Mouse (Mus musculus): ENCODE data around the gene Ccdc36.

Gene Ccdc36

DNA sequence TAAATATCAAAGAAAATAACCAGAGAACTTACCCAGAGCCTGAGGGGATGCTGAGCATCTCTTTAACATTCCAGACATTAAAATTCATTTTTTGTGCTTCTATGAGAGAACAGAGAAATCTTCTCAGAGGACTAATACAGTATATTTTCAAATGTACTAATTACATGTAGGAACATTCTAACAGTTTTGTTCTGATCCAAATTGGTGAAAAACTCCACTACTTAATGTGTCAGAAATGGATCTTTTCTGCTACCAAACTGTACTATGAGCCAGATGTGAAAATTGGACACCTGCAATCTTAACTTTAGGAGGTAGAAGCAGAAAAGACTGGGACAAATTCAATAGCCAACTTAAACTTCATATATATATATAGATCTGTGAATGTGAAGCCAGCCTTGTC, at the start of gene Ccdc36:
Ccdc36 (minus strand) TSS at position 101 of the 400 bp plus-strand sequence.
- no peak for DNase-seq (ENCODE audit: low read depth, low spot score)

DNA sequence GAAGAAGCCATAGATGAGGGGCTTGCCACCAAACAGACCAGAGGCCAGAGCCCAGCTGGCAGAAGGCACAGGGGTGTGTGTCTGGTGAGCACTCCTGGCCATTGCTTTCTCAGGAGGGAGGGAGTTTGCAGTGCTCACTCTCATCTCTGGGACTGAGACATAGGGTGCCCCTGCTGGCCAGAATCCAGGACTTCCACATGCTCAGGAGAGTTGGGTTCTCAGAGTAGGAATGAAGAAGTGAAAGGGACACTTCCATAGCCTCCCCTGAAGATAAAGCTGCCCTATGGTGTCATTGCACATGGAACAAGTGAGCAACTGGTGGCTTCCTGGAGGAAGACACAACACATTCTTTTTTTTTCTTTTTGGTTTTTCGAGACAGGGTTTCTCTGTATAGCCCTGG, 46.2 kb upstream of the Ccdc36 start:
- DNase-seq (ENCODE audit: low read depth, low spot score) = no peak

DNA sequence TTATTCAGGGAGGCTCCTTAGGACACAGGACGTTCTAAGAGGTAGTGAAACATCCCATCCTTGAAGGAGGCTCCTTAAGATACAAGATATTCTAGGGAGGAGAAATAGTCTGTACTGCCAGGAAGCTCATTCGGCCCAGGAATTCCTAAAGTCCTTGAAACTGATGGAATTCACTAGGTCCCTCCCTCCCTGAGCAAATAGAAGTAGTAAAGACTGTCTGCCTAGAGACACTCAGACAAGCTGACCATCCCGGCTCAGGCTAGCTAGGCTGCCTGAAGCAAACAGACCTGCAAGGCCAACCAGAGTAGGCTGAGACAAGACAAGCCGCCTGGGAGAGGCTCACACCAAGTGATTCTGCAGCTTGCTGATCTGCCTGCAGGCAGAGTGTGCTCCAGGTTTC, 41.6 kb upstream of the Ccdc36 start:
- no peak for DNase-seq (ENCODE audit: low read depth, low spot score)

DNA sequence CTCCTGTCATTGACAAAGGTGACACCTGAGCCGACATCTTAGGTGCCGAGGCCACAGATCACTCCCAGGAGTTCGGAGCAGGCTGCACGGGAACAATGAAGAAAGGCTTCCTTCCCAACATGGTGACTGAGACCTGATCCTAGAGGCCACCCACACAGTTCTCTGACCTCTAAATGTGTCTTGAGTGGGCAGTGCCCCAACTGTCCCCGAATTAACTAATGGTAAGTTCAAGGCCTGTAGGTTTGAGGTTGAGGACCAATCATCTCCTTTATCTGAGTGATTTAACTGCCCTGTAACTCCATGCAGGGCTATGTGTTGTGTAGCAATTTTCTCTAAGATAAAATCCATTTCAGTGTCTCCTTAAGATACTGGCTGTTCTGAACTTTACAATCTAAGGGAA, 41.1 kb upstream of the Ccdc36 start:
- DNase-seq (ENCODE audit: low read depth, low spot score) = no peak

DNA sequence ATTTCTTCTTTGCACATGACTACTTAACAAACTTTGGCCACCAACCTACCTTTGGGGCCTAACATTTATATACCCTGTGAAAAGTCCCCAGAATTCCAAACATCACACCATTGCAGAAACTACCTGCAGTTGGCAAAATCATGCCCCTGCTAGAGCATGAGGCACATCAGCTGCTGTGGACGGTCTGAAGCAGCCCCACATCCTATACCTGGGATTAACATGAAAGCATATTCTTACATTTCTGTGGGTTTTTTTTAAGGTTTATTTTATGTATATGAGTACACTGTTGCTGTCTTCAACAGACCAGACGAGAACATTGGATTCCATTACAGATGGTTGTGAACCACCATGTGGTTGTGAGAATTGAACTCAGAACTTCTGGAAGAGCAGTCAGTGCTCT, 37.9 kb upstream of the Ccdc36 start:
- no peak for DNase-seq (ENCODE audit: low read depth, low spot score)

DNA sequence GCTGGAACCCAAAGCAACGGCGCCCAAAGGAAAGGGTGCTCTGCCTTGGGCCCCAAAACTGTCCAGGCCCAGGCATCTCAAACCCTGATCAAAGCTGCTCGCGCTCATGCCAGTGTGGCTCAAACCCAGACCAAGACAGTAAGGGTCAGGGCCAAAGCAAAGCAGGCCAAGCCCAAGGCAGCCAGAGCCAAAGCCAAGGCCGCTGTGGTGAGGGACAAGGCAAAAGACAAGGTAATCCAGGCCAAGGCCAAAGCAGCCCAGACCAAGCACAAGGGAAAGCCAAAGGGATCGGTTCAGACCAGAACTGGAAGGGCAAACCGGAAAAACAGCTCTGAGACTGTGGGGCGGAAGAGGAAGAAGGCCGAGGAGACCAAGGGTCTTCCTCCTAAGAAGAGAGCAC, 35.4 kb upstream of the Ccdc36 start:
- DNase-seq (ENCODE audit: low read depth, low spot score) = no peak

DNA sequence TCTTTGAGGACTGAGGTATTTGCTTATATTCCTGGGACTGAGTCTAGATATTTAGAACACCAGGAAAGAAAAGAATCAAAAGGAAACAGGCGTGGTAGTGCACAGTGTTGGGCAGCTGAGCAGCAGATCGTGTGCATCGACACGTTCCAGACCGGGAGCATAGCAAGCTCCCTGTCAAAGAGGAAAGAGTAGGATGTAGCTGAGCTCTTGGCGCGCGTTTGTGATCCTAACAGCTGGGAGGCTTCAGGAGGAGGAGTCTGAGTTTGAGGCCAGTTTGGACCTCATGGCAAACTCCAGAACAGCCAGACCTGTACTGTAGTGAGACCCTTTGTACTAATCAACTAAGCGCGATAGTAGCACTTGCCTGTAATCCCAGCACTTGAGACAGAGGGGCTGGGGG, 33.9 kb upstream of the Ccdc36 start:
- DNase-seq (ENCODE audit: low read depth, low spot score) = no peak

DNA sequence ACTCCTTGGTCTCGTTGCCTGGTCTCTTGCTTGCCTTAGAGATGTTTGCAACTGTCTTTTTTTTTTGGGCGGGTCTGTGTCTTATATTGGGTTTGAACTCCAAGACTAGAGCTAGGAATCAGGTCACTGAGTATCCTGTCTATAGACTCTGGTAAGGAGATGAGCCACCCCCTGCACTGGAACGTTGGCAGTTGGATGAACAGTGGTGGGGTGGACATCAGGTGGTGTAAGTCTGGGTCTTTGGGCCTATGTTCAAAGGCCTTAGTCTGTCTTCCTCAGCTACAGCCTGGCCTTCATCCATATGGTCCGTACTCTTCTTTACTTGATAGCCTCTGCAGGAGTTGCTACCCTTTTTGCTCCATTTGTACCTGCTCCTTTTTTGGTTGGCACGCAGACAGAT, 33.4 kb upstream of the Ccdc36 start:
- no peak for DNase-seq (ENCODE audit: low read depth, low spot score)

DNA sequence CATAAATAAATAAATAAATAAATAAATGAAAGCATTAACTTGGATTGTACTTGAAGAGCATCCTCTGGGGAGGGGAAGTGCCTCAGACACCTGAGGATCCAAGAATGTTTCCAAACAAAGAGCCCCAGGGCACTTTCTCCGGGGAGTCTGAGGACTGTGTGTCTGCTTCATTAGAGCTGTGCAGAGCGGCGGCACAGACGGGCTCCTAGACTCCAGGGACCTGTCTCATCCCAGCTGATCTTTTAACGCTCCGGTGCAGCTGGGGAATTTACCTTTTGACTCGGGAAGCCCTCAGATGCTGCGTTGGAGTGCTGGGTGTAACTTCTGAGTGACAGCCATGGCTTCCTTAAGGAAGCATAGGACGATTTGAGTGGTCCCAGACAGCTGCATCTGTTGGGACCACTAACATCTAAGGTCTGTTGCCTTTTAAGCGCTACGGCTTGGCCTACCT, 32.9 kb upstream of the Ccdc36 start, which contains the start of gene Klhdc8b:
Klhdc8b (minus strand) TSS at position 401 of the 451 bp plus-strand sequence.
- no peak for DNase-seq (ENCODE audit: low read depth, low spot score)

DNA sequence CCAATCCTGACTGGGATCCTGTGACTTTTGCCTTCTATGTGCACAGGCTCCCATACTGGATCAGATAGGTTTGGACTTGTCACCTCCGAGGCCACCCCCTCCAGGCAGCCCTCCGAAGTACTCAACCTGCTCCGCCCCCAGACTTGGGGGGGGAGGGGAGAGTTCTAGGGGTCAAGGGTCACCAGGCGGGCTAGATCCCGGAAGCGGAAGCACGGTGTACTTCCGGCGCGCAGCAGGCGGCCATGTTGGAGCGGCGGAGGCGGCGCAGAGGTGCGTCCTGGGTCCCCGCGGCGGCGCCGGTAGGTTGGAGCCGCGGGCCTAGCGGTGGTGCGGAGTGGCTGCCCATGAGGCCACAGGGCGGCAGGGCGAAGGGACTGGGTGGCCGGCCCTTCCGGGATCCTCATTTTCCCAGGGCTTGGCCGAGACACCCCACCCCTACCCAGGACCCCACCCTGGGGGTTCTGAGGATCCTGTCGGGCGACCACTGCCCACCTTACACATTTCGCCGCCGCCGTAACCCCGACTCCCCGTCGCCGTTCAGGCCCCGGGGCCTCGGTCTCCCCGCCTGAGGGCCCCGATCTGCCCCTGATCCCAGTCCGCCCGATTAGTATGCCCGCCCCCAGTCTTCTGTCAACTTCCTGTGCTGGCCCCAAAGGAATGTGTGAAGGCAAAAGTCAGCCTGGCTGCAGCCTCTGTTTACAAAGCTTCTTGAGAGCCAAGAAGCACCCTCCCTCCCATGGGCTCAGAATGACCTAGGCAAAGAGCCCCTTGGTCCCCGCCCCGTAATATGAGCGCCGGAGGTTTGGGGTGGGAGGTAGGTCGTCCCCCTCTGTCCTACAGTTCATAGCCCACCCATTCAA, 32.3 kb upstream of the Ccdc36 start, which contains the start of gene Ccdc71:
Ccdc71 (plus strand) TSS at position 209 of the 860 bp plus-strand sequence.
- peak; percentile 93 for DNase-seq (ENCODE audit: low read depth, low spot score)

DNA sequence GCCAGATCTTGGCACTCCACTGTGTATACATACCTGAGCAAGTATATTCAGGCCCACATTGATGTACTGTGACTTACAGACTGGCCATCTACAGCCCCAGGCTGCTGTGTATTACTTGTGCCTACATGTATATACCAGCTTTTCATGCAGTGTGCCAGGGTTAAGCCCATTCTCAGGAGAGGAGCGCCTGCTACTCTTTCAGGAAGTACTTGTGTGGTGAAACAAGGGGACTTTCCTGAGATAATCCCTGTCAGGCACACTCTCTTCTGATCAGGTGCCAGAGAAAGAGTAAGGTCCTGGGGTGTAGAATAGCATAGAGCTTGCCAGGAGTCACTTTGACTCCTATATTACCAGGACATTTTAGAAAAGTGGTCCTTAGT, 31.6 kb upstream of the Ccdc36 start:
- no peak for DNase-seq (ENCODE audit: low read depth, low spot score)

DNA sequence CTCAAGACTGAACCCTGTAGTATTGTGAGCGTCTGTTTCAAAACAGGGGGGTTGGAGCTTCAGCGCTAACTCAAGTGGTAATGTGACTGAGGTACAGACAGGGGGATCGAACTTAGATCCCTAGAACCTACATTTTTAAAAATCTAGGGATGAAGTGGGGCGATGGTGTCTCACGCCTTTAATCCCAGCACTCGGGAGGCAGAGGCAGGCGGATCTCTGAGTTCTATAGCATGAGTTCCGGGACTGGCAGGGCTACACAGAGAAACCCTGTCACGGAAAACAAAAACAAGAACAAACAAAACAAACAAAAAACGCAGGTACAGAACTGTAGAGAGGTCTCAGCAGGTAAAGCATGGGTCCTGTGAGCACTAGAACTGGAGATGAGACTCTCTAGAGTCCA, 28.7 kb upstream of the Ccdc36 start:
- DNase-seq (ENCODE audit: low read depth, low spot score) = no peak

DNA sequence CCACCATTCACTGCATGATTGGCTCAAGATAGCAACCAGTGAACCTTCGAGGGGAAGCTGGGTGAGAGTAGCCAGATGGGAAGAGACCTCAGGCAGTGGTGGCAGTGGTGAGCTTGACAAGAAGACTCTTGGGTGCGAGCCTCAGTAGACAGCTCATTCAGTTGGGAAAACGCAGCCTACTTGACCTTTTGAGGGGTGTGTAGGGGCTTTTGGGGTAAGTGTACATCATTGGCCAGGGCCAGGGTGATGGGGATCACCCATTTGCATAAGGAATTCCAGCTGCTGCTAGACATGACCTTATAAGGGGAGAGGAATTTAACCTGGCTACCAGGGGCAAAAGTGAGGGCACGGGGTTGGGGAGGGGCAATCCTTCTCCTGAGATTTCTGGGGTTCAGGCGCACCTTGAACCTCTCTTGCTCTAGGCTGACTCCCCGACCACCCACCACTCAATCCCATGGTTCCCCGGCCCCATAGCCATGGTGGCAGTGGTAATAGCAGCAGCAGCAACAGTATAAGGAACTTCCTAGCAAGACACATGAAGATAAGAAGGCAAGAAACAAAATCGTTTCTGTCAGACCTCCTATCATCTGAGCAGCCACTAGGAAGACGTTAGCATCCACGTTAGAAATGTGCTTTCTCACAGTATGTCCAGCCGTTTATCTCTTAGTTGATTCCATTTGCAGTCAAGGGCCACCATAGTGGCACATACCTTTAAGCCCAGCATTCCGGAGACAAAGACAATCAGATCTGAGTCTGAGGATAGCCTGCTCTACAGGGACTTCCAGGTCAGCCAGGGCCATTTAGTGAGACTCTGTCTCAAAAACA, 27.7 kb upstream of the Ccdc36 start:
- DNase-seq (ENCODE audit: low read depth, low spot score) = no peak

DNA sequence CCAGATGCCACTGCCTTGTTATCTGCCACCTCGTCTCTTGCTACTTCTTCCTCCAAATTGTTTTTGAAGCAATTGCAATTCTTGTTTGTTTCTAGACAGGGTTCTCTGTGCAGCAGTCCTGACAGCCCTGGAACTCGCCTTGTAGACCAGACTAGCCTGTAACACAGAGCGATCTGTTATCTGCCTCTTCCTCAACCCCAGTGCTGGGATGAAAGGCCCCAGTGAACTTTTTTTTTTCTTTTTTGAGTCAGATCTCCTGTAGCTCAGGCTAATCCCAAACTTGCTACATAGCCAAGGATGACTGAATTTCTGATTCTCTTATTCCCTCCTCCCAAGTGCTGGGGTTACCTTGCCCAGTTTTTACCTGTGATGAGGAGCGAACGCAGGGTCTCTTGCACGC, 26.1 kb upstream of the Ccdc36 start:
- no peak for DNase-seq (ENCODE audit: low read depth, low spot score)

DNA sequence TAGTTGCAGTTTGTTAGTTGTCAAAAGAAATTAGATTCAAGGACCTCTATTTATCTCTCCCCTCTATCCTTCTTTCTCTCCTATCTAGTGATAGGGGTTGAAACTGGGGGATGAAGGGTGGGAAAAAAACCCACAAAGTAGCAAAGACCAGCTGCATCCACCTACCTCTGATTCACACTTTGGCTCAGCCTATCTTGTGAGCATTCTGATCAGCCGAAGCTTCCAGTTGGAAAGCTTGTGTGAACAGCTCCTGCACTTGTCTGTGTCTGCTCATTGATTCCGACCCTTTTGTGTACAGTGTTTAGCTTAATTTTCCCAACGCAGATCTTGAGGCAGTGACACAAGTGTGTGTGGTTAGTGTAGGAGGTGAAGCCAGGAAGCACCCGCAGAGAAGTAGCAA, 25.2 kb upstream of the Ccdc36 start:
- DNase-seq (ENCODE audit: low read depth, low spot score) = peak; percentile 68

DNA sequence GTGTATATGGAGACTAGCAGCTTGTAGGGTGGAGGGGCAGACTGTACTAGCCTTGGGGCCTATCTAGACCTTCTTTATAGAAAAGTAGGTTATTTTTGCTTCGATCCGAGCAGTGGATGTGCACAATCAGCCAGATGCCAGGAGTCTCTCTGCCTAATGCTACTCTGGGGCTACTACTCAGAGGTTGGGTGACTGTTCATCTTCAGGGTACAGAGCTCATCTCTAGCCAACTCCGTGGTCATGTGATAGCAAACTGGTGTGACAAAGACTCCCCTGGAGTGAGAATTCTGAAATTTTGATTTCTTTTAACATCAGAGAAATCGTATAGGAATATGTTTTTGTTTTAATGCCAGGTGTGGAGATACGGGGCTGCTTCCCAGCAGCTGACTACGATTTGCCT, 24.6 kb upstream of the Ccdc36 start:
- no peak for DNase-seq (ENCODE audit: low read depth, low spot score)

DNA sequence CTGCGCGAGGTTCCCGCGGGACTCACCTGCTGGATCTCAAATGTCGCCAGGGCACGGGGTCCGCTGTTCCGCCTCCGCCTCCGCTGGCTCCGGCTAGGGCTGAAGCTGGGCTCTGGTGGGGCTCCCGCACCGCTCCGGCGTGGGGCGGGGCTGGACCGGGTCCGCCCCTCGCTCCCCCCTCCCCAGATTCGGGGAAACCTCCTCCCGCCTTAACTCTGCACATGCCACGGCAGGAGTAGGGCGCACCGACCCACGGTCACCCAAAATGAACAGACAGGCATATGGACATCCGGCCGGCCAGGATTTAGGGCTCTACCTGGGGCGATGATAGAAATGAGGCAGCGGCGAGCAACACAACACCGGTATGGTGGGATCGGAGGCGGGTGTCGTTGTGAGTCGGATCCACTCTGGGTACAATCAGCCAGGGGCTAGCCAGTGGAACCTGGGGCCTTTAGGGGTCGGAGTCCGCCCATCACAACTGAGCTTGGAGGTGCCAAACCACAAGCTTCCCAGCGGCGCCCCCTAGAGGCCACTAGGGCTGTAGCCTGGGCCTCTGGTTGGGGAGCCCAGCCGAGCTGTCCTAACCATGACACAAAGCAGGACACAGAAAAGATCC, 24.1 kb upstream of the Ccdc36 start:
- peak; percentile 95 for DNase-seq (ENCODE audit: low read depth, low spot score)

DNA sequence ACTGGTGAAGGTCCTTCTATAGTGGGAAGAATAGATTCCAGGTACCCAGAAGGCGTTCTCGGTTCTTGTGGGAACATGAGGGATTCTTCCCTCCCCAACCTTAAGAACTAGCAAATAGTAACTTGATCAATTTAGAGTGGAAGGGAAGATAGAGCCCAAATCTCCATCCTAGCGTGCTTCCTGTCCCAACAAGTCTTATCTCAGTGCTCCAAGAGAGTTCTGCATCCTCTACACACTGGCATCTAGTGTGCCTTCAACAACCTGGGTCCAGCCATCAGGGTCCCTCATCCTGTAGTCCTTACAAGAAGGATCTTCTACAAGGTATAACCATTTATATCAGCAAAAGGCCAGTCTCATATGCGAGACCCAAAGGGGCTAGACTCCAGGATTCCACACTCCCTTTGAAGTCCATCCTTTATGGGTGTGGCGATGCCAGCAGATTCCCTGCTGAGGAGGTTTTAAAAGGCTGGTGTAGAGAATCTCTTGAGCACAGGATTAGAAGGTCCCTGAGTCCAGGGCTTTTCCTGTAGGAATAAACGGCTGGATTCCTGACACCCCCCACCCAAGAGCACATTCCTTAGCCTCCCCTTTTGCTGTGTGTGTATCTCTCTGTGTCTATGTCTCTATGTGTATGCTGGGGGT, 23.4 kb upstream of the Ccdc36 start:
- DNase-seq (ENCODE audit: low read depth, low spot score) = peak; percentile 32

DNA sequence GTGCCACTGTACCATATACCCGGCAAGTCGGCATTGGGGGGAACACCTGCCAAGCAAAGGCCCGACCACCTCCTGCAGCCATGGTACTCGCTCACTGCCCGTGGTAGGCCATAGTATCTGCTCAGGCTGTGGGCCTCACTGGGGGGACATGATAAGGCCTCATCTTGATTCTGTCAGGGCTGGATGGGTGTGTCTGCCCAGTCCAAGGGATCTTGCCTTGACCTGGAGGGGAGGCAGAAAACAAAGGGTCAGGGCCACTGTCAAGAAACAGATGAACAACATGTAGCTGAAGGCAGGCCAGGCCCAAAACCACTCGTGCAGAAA, 22.8 kb upstream of the Ccdc36 start:
- DNase-seq (ENCODE audit: low read depth, low spot score) = no peak

DNA sequence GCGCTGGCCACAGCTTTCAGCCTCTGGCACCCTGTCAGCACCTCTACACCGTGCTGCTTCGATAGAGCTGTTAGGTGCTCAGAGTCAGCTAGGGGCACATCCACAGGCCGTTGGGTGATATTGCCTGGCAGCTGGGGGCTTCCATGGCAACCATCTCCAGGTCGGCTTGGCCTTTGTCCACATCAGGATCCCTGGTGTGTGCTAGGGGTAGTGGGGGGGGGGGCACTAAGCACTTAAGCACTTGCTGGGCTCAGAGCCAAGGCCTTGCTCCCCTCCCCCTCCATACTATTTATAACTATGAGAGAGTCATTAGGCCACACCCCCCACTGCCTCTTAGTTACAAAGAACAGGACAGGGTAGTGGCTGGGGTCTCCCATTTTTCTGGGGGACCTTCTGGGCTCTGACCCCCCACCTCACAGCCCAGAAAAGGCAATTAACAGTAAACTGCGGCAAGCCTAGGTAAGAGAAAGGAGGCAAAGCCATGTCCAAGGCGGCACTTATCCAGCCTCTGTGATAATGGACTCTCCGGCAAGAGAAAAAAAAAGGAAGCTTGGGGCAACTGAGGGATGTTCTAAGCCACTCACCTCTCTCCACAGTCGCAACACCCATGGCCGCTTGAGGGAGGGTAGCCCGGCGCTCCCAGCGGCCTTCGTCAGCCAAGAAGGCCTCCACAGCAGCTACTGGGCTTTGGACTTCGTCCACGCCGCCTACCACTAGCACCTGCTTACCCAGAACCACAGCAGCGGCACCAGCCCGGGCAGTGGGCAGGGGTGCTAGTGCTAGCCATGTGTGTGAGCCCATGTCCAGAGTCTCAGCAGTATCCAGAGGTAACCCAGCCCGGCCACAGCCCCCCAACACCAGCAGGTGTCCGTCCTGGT, 22.2 kb upstream of the Ccdc36 start:
- DNase-seq (ENCODE audit: low read depth, low spot score) = peak; percentile 65

DNA sequence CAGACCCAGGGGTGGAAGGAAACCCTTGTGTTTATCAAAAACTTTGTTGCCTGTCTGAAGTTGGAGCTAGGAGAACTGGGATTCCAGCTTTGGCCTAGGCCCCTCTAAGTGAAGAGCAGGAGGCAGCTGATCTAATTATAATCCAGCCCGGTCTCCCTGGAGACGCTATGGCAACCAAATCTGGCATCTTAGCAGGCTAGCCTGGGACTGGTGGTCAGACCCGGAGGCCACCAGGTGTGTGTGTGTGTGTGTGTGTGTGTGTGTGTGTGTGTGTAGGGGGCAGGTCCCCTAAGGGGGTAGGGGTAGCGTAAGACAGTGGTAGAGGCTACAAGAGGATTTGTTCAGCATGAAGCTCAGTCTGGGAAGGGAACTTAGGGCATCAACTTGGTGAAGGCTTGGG, 21.6 kb upstream of the Ccdc36 start:
- DNase-seq (ENCODE audit: low read depth, low spot score) = peak; percentile 80

Measured in brain, adult 2 months (tissue).